Mouse (Mus musculus): ENCODE results near the gene Esrrg.

Gene Esrrg

DNA sequence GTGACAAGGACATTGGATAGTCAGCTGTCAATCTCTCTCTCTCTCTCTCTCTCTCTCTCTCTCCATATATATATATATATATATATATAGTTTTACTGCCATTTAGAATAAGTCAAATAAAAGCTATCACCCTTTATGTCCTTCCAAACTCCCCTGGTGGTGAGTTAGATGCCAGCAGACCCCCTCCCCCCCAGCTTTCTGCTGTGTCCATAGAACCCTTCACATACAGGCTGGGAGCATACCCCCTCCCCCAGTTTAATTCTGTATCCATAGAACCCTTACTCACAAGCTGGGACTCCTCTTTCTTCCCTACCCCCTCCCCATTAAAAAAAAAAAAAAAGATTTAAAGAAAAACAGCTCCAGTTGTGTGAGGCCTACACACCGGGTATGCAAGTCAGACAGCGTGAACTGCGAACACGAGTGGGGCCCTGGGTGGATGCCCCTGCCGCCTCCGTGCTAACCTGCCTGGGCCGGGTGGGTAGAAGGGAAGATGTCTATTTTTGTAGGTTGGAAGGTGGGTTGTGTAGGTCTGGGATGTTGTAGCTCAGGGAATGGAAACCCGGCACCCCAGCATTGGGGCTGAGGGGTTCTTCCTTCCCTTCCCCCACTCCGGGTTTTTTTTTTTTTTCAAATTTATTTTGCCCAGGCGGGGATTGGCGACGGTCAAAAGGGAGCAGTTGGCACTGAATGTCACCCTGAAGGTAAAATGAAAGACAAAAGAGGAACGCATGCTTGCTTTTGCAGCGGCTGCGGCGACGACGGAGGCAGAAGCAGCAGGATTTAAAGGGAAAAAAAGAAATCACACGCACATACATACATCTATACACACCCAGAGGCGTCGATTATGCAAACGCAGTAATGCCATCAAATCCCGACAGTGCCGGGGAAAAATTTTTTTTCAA is 42.4 kb downstream of the Esrrg start:
- no peak for DNase-seq

DNA sequence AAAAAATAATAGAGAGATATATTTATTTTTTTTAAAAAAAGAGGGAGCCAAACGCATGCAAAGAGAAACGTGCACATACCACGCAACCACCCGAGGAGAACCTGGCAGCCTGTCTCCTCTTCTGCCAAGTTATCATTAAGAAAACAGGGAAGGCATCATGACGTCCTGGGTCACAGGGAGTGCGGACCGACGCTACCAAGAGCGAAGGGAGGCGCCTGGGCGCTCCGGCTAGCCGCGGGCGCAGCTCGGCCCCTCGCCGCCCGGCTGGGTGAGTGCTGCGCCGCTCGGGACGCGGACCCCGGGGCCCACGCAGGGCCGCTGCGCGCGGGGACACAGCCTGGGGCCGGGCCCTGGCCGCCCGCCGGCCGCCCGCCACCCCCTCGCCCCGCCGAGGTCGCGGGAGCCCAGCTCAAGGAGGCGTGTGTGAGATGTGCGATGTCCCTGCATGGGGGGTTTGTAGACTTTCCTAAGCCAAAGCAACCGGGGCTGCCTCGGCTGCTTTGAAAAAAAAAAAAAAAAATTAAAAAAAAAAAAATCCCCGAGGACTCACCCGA is 43.2 kb downstream of the Esrrg start:
- DNase-seq, result peak; percentile 40

DNA sequence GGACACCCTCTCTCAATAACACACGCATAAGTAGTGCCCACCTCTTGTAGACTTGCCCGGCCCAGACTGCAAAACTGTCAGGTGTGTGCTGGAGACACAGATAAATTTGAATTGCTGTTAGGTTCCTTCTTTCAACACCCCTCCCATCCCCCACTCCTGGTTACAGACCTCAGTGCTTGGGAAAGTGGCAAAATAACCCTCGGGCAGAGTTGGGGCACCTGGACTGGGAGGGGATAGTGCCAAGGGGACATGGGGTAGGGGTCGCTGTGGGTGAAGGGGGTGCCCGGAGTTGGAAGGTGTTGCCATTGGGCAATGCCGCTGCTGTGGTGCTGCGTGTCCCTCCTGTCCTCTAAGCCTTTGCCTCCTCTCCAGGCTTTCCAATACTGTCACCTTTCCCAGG is 43.9 kb downstream of the Esrrg start:
- no peak for DNase-seq

GRCm38 (mm10) chr1:187653390-187653789 is 44.8 kb downstream of the Esrrg start:
- no peak for DNase-seq

DNA sequence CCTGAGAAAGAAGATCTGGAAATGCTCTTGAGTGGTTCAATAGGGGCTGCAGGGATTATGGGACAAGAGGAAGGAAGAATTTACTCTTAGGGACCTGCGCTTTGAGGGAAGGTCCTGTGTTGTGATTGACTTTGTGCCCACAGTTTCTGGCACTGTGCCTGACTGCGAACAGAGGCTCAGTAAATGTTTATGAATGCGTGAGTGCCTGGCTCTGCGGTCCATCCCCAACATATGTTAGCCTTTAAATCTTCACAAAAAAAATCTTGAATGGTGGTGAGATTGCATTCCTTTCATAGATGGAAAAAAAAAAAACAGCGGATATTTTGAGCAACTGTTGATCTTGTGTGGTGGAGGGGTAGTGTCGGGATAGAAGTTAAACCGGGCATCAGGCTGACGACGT is 52.4 kb downstream of the Esrrg start:
- no peak for DNase-seq

- no peak for DNase-seq
Measured at GRCm38 (mm10) chr1:187662083-187662609, 53.6 kb downstream of the Esrrg start.

DNA sequence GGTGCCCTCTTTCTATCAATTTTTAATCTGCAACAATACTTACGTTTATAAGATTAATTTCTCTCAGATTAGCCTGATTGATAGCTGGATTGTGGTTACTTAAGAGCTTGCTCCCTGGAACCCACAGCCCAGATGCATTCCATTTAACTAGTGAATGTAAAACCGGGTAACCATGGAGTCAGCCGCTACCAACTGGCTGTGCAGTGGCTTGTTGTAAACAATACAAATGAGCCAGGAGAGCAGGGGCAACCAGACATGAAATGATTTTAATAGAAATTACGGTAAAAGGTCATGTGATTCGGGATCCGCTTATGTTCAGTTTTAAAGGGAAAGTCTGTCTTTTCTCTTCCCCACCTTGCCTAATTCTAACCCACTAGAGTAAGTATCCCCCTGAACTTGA is 54.8 kb downstream of the Esrrg start:
- no peak for DNase-seq

DNA sequence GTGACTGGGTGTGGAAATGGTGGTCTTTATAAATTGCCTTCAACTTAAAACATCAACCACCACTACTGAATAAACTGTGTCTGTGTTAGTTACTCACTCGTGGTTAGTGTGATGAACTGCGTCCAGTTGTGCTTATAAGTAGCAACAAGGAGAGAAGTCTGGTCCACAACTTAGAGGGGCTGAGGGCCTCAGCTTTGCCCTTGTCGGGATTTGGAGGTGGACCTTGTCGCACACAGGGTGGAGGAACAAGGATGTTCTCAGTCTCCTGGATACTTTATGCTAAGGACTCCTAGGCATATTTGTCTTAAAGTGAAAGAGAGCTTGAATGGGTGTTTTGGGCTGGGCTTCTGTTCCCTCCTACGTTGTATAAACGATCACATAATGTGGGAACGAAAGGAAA is 55.7 kb downstream of the Esrrg start:
- DNase-seq, result no peak

DNA sequence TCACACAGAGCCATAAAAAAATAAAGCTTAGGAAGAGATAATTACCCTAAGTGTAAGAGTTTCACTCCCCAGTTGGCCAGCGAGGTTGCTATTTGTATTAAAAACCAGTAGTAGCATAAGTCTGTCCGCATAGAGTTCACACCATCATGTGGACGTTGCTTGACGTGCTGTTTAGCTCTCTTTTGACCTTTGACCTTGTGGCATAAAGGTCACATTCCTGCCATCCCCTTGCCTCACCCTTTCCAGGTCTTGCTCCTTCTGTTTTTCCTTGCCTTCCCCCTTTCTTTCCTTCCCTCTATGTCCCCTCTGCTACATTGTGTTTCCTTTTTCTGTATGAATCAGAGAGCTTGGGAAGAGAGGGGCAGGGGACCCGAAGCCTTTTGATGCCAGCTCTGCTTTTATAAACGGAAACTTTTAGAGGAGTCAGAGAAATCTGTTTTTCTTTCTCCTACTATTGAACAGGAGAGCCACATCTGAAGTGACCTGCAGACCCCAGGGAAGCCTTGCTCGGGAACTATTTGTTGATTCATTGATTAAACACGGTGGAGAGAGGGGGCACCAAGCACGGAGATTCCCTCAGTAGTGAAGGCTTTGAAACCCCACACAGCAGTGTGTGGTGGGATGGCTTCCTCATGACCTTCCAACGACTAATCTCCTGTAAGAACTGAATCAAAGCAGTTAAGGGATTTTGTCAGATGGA is 57.5 kb downstream of the Esrrg start:
- DNase-seq, result no peak

DNA sequence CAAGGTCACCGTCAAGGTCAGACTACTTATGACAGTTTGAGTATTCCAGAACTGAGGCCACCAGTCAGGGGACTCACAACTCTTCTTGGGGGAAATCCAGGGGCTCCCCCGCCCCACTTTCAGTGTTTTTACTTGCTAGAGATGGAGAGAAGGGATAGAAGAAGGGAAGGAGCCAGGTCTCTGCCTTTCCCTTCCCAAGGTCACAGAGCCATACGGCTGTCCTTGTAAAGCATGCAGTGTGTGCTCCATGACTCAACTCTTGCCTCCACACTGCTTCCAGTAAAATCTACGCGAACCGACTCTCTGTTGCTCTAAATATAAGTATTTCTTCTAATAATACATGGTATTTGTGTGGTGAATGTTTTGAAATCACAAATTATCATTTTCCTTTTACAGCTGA is 61.2 kb downstream of the Esrrg start:
- no peak for DNase-seq

GRCm38 (mm10) chr1:187672446-187672845 is 63.9 kb downstream of the Esrrg start:
- DNase-seq, result no peak

DNA sequence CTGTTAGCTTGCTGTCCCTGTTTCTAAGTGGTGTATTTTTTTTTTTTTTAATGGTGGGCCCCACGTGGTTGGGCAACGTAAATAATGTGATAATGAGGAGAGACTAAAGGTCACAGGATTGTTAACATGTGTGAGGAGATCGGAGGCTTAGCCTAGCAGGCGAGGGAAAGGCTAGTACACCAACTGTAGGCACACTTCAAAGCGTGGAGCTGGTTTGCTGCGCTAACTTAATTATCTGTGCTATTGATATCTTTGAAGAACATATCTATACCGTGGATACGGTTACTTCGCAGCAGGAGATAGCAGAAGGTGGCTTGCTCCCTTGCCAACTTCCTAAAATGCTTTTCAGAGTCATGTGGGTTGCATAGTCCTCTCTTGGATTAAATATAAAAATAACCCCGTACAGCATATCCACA is 66.2 kb downstream of the Esrrg start:
- no peak for DNase-seq

GRCm38 (mm10) chr1:187676626-187677025 is 68.0 kb downstream of the Esrrg start:
- no peak for DNase-seq

DNA sequence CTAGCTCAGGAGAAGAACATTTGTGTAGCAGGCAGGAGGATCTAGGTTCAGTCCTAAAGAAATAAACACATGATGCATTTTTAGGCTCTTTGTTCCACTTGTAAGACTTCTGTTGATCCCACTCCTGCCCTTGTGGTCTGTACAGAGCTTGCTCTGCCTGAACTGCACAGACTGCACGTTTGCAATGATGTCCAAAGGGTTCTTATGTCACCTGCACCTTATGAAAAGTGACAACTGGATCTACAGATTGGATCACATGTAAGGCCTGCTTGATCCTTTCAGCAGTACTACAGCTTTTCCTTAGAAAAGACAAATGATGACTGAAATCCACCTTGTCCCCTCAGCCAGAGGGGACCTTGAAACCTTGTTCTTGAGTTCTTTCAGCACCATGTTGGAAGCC is 70.7 kb downstream of the Esrrg start:
- no peak for DNase-seq

GRCm38 (mm10) chr1:187684519-187684918 is 75.9 kb downstream of the Esrrg start:
- no peak for DNase-seq

GRCm38 (mm10) chr1:187691846-187692525 is 83.4 kb downstream of the Esrrg start:
- DNase-seq, result no peak

- DNase-seq, result no peak
Measured at GRCm38 (mm10) chr1:187694865-187695264, 86.3 kb downstream of the Esrrg start.

DNA sequence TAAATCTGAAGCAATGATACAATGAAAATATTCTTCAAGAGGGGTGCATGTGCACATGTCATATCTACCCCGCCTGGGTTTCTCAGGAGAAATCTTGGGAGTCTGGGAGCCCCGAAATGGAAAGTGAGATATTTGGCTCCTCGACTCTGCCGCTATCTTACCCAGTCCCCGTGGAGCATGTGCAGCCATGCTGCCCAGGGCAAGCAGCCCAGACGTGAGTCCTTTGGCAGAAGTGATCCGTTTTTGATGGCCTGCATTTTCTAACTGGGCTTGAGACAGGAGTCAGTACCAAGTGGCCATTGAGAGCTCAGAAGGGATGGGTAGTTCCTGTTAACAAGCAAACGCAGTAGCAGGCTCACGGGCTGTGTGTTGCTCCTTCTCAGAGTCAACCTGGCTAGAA is 89.6 kb downstream of the Esrrg start:
- DNase-seq, result no peak

DNA sequence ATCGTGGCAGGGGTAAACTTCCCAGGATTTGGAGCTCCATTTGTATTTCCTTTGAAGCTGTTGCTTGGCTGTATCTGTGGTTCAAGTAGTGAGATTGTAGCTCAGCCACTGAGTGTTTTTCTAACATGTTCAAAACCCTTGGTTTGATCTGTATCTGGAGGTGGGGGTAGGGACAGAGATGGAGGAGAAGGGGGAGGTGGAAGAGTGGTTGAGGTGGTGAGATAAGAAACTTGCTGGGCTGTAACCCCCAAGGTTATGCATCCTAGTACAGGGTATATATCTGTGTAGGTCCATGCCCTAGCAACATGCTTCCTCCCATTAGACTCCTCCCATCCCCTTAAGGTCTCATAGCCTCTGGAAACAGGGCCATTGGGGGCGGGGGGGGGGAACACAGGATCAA is 92.4 kb downstream of the Esrrg start:
- no peak for DNase-seq

DNA sequence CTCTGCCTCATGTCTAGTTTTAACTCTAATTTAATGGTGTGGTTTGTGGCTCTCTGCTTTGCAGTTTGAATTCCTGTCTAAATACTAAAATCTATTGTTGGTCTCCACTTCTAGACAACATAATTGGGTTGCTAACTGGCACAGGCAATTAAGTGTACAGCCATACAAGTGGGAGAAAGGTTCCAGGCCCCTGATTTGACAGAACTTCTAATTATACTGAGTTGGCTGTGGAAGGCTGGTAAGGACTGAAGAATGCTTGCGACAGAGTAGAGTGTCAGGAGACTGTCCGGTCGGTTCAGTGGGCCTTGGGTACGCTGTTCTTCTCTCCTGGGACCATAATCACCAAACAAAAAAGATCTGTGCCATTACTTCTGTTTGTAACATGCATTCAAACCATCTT is 96.3 kb downstream of the Esrrg start:
- no peak for DNase-seq

DNA sequence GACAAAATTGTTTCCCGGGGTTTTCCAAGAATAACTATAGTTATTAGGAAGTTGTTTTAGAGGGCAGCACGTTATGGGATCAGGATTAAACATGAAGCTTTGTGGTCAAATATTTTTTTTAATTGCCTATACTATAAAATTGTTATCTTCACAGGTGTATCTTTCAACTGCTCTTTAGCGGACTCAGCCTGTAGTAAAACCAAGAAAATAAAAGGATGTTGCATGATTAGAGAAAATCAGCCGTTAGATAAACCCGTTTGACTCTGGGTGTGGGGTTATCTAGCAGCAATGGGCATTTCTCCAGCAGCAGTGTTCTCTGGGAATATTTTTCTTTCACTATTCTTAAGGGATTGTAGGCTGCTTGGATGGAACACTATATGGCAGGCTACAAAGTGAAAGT is 96.8 kb downstream of the Esrrg start:
- no peak for DNase-seq

DNA sequence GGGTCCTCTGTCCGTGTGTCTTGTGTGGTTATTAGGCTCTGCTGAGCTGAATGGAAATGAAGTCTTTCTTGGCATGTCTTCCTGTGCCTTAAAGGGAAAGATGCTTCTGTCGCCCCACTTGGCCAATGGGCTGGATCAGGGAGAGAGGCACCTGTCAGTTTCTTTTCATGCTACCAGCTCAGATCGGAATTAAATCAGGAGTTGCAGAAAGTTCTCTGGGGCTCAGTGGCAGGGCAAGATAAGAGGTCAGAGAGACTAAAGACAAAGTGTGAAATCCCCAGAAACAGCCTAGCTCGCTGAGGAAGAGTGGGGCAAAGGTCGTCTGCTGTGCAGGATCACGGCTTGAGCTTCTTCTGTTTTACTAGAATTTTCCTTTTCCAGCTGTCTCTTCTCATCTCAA is 97.5 kb downstream of the Esrrg start:
- no peak for DNase-seq

GRCm38 (mm10) chr1:187707176-187707575 is 98.6 kb downstream of the Esrrg start:
- DNase-seq, result no peak

Measured in lung, postnatal 10 days (tissue).